Mouse (Mus musculus) heart, embryonic 13.5 days (tissue): Measurements from ENCODE around the gene Aplnr. TPM values are rescaled to one million over a fixed set of nuclear protein-coding genes. Genes with fewer than 3 reads are reported as not detected.

Source experiments
- polyA plus RNA-seq: library from polyadenylated mRNA; unstranded; fragments of >200 nt; fragmentation: Nextera tagmentation; extraction: Ambion mirVana; gene quantifications from 2 replicates; pipeline ENCODE4 v1.2.1, GENCODE M21; 2015

Gene Aplnr
- polyA plus RNA-seq, 1 experiment from 2014 or later = 27.8 TPM

Other genes starting within 250 kb of the Aplnr start
- gene Rtn4rl2, start 249.5 kb upstream of the Aplnr start, polyA plus RNA-seq = 0.72 and 0.99 TPM in 2 replicates
- 36.2 and 37.0 TPM in 2 replicates for gene Slc43a3, start 199.6 kb upstream of the Aplnr start, polyA plus RNA-seq
- 0.79 and 1.2 TPM in 2 replicates for gene Prg2, start 155.8 kb upstream of the Aplnr start, polyA plus RNA-seq
- 0.16 and 0.20 TPM in 2 replicates for gene Prg3, start 148.0 kb upstream of the Aplnr start, polyA plus RNA-seq
- gene Ssrp1, start 99.0 kb upstream of the Aplnr start, polyA plus RNA-seq = 139 and 152 TPM in 2 replicates
- gene P2rx3, start 98.8 kb upstream of the Aplnr start, polyA plus RNA-seq = 0.31 and 0.69 TPM in 2 replicates
- gene Tnks1bp1, start 88.2 kb upstream of the Aplnr start, polyA plus RNA-seq = 17.4 and 21.5 TPM in 2 replicates
- gene Lrrc55, start 61.0 kb downstream of the Aplnr start, polyA plus RNA-seq = 0.32 and 0.35 TPM in 2 replicates
- gene Olfr987, start 203.1 kb downstream of the Aplnr start, polyA plus RNA-seq = not detected in 2 replicates
- gene Olfr988, start 227.0 kb downstream of the Aplnr start, polyA plus RNA-seq = not detected in 2 replicates